Mouse (Mus musculus): ENCODE measurements around the gene Mad2l1bp. TPM values are rescaled to one million over a fixed set of nuclear protein-coding genes. Genes with fewer than 3 reads are reported as not detected.

Gene Mad2l1bp
- polyA plus RNA-seq, 1 experiment, result 1.4 TPM

- Histone ChIP-seq H3K27me3 (ENCODE audit: control insufficient read depth) (no peaks in the 10 kb centered on the region), H3K36me3 (ENCODE audit: control insufficient read depth) (peaks cover 77% of the 10 kb centered on the region)
Measured at GRCm38 (mm10) chr17:46118423-46118850, 34.9 kb downstream of the Mad2l1bp start.

GRCm38 (mm10) chr17:46117623-46118422 lies 35.5 kb downstream of the Mad2l1bp start:
- Histone ChIP-seq H3K36me3 (ENCODE audit: control insufficient read depth) (peaks cover 72% of the 10 kb centered on the region), H3K4me3 (replicated peaks) (no peak overlapping the region), H3K4me1 (ENCODE audit: control insufficient read depth) (peaks cover 13% of the 10 kb centered on the region), H3K9me3 (ENCODE audit: control insufficient read depth, low read length) (no peaks in the 10 kb centered on the region), H3K27me3 (ENCODE audit: control insufficient read depth) (no peaks in the 10 kb centered on the region)
- TF ChIP-seq TAL1 (IDR thresholded peaks at IDR 0.05; ENCODE audit: low read length), result no peak
- no peak for TF ChIP-seq GATA1 (IDR thresholded peaks at IDR 0.05; ENCODE audit: low read length)

More at GRCm38 (mm10) chr17:46118423-46118850, 34.9 kb downstream of the Mad2l1bp start:
- H3K4me1 ChIP-seq (ENCODE audit: control insufficient read depth), result peaks cover 13% of the 10 kb centered on the region
- no peak overlapping the region for H3K4me3 ChIP-seq (replicated peaks)
- no peak for TF ChIP-seq TAL1 (IDR thresholded peaks at IDR 0.05; ENCODE audit: low read length)
- TF ChIP-seq GATA1 (IDR thresholded peaks at IDR 0.05; ENCODE audit: low read length), result no peak
- no peaks in the 10 kb centered on the region for H3K9me3 ChIP-seq (ENCODE audit: control insufficient read depth, low read length)

GRCm38 (mm10) chr17:46116881-46117280 lies 36.5 kb downstream of the Mad2l1bp start:
- Histone ChIP-seq H3K4me3 (replicated peaks) (no peak overlapping the region), H3K4me1 (ENCODE audit: control insufficient read depth) (peaks cover 22% of the 10 kb centered on the region), H3K36me3 (ENCODE audit: control insufficient read depth) (peaks cover 62% of the 10 kb centered on the region), H3K9me3 (ENCODE audit: control insufficient read depth, low read length) (no peaks in the 10 kb centered on the region), H3K27me3 (ENCODE audit: control insufficient read depth) (no peaks in the 10 kb centered on the region)
- TF ChIP-seq TAL1 (IDR thresholded peaks at IDR 0.05; ENCODE audit: low read length), result no peak
- no peak for TF ChIP-seq GATA1 (IDR thresholded peaks at IDR 0.05; ENCODE audit: low read length)

DNA sequence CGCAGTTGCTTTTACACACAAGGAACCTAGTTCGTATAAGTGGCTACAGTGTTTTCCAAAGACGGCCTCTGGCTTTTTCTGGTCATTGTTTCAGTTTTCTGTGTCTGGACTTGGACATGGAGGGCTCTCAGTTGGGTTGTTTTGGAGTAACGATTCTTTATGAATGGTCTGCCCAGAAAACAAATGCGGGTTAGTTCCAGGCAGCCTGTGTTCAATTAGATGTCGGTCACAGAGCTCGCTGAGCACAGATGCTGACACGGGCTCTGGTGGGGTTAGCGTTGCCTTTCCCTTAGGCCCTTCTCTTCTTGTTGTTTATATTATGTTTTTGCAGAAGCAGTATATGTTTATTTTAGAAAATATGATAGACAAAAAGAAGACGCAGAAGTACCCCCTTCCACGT lies 37.2 kb downstream of the Mad2l1bp start:
- no peak overlapping the region for H3K4me3 ChIP-seq (replicated peaks)
- TF ChIP-seq GATA1 (IDR thresholded peaks at IDR 0.05; ENCODE audit: low read length) (no peak), TAL1 (IDR thresholded peaks at IDR 0.05; ENCODE audit: low read length) (no peak)
- H3K4me1 ChIP-seq (ENCODE audit: control insufficient read depth), result peaks cover 30% of the 10 kb centered on the region
- no peaks in the 10 kb centered on the region for H3K27me3 ChIP-seq (ENCODE audit: control insufficient read depth)
- H3K9me3 ChIP-seq (ENCODE audit: control insufficient read depth, low read length), result no peaks in the 10 kb centered on the region
- peaks cover 58% of the 10 kb centered on the region for H3K36me3 ChIP-seq (ENCODE audit: control insufficient read depth)

GRCm38 (mm10) chr17:46115489-46115888 lies 37.9 kb downstream of the Mad2l1bp start:
- TF ChIP-seq TAL1 (IDR thresholded peaks at IDR 0.05; ENCODE audit: low read length) (no peak), GATA1 (IDR thresholded peaks at IDR 0.05; ENCODE audit: low read length) (no peak)
- no peaks in the 10 kb centered on the region for H3K9me3 ChIP-seq (ENCODE audit: control insufficient read depth, low read length)
- peaks cover 56% of the 10 kb centered on the region for H3K36me3 ChIP-seq (ENCODE audit: control insufficient read depth)
- no peak overlapping the region for H3K4me3 ChIP-seq (replicated peaks)
- H3K27me3 ChIP-seq (ENCODE audit: control insufficient read depth), result no peaks in the 10 kb centered on the region
- peaks cover 33% of the 10 kb centered on the region for H3K4me1 ChIP-seq (ENCODE audit: control insufficient read depth)

GRCm38 (mm10) chr17:46110402-46111289 lies 42.7 kb downstream of the Mad2l1bp start, which contains the start of gene Mrps18a:
TSS of gene Mrps18a (plus strand) at chr17:46110986.
- peaks cover 15% of the 10 kb centered on the region for H3K36me3 ChIP-seq (ENCODE audit: control insufficient read depth)
- peaks cover 14% of the 10 kb centered on the region for H3K27me3 ChIP-seq (ENCODE audit: control insufficient read depth)
- TF ChIP-seq TAL1 (IDR thresholded peaks at IDR 0.05; ENCODE audit: low read length) (no peak), GATA1 (IDR thresholded peaks at IDR 0.05; ENCODE audit: low read length) (no peak)
- H3K4me3 ChIP-seq (replicated peaks), result peak within 1 kb of the TSS; percentile 77
- H3K4me1 ChIP-seq (ENCODE audit: control insufficient read depth), result peaks cover 37% of the 10 kb centered on the region
- H3K9me3 ChIP-seq (ENCODE audit: control insufficient read depth, low read length), result no peaks in the 10 kb centered on the region

DNA sequence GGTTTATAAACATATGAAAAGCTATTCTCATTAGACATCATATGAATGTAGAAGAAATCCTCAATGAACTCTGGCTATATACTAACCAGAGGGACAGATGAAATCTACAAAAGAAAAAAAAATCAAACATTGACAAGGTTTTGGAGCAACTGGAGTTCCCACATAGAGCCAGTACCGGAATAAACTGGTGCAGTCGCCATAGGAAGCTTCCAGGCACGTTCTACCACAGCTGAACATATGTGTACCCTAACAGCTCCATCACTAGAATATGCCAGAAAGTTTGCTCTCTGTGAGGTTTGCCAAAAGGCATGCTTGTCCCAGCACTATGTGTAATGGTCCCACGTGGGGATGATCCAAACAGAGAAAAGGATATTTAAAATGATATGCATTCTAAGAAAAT lies 45.1 kb downstream of the Mad2l1bp start:
- no peaks in the 10 kb centered on the region; the same call in none of the 2 replicates for H3K36me3 ChIP-seq (ENCODE audit: control insufficient read depth)
- peaks cover 24% of the 10 kb centered on the region for H3K4me1 ChIP-seq (ENCODE audit: control insufficient read depth)
- H3K4me3 ChIP-seq (replicated peaks), result no peak overlapping the region
- H3K27me3 ChIP-seq (ENCODE audit: control insufficient read depth), result peaks cover 25% of the 10 kb centered on the region
- TF ChIP-seq TAL1 (IDR thresholded peaks at IDR 0.05; ENCODE audit: low read length), result no peak
- no peak for TF ChIP-seq GATA1 (IDR thresholded peaks at IDR 0.05; ENCODE audit: low read length)
- no peaks in the 10 kb centered on the region for H3K9me3 ChIP-seq (ENCODE audit: control insufficient read depth, low read length)

DNA sequence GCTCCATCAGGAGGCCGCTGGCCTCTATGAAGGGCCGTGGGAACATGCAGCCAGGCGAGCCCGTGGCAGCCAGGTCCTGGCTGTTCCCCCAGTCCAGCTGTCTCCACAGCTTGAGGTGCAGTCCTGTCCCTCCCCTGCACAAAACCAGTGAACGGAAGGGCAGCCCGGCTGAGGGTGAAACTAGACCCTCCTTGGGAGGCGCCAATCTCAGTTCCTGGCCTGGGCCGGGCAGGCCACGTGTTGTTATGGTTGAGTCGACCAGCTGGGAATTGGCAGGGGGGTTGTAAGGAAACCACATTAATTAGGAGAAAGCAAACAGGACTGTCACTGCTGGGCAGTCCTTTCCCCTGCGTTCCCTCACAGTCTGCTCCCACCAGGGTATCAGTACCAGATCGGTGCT lies 48.9 kb downstream of the Mad2l1bp start:
- Histone ChIP-seq H3K27me3 (ENCODE audit: control insufficient read depth) (peaks cover 21% of the 10 kb centered on the region), H3K4me1 (ENCODE audit: control insufficient read depth) (0 out of 2 replicates have a peak, but pooled peaks cover 2% of the 10 kb centered on the region), H3K9me3 (ENCODE audit: control insufficient read depth, low read length) (no peaks in the 10 kb centered on the region), H3K4me3 (replicated peaks) (no peak overlapping the region), H3K36me3 (ENCODE audit: control insufficient read depth) (no peaks in the 10 kb centered on the region)
- TF ChIP-seq TAL1 (IDR thresholded peaks at IDR 0.05; ENCODE audit: low read length) (no peak), GATA1 (IDR thresholded peaks at IDR 0.05; ENCODE audit: low read length) (no peak)
